Mouse (Mus musculus) limb, embryonic 10.5 days (tissue): ENCODE results near the gene Arhgef17. TPM values are rescaled to one million over a fixed set of nuclear protein-coding genes. Genes with fewer than 3 reads are reported as not detected.

Experiments
- DNase-seq: peaks from one replicate; pipeline ENCODE4 v3.0.0-alpha.2; 2017; ENCODE audit warnings: low spot score
- H3K27ac ChIP-seq: fragments of 300-500 bp; sonication (generic); 2 replicates; pipeline ENCODE4 v1.5.1; 2016; ENCODE audit warnings: mild to moderate bottlenecking
- H3K27me3 ChIP-seq: fragments of 300-500 bp; sonication (generic); 2 replicates; pipeline ENCODE4 v1.6.1; 2016; ENCODE audit warnings: low read depth, mild to moderate bottlenecking; ENCODE audit not compliant: poor library complexity, severe bottlenecking
- H3K36me3 ChIP-seq: fragments of 300-500 bp; sonication (generic); 2 replicates; pipeline ENCODE4 v1.6.1; 2016; ENCODE audit warnings: mild to moderate bottlenecking, moderate library complexity
- H3K4me1 ChIP-seq: fragments of 300-500 bp; sonication (generic); 2 replicates; pipeline ENCODE4 v1.6.1; 2016
- H3K4me3 ChIP-seq: fragments of 300-500 bp; sonication (generic); 2 replicates; pipeline ENCODE4 v1.5.1; 2016; ENCODE audit warnings: mild to moderate bottlenecking, moderate library complexity
- H3K9me3 ChIP-seq: fragments of 300-500 bp; sonication (generic); replicated peaks from 2 replicates; pipeline ENCODE4 v1.6.1; 2016; ENCODE audit warnings: mild to moderate bottlenecking
- WGBS: fragments of 180-500 bp; shearing (Covaris S2); methylation state at CpG from one replicate; pipeline ENCODE4 v1.1.7; 2016; 5-methylcytosine and 5-hydroxymethylcytosine counted together
- polyA plus RNA-seq: library from polyadenylated mRNA; unstranded; fragments of >200 nt; fragmentation: Nextera tagmentation; extraction: Ambion mirVana; gene quantifications from 2 replicates; pipeline ENCODE4 v1.2.1, GENCODE M21; 2016

Arhgef17 gene
- polyA plus RNA-seq, 1 experiment from 2014 or later, result 11.0 TPM

DNA sequence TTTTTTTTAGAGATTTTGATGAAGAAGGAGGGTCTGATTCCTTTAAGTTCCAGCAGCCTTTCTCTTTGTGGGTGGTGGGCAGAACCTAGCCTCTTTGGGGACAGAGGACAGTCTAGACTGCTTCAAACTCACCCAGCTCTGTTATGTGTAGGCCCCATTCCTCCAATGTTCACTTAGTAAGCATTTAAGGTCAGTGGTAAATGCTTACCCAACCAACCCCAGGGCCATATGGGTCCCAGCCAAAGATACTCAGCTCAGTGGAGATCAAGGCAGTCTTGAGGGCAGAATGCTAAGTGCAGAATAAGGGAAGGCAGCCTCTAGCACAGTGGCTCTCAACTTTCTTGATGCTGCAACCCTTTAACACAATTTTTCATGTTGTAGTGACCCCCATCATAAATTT, 1.6 kb upstream of the Arhgef17 start:
- no peaks in the 10 kb centered on the region for H3K9me3 ChIP-seq
- peaks cover 39% of the 10 kb centered on the region for H3K4me1 ChIP-seq
- no peak for DNase-seq
- no peak overlapping the region for H3K27ac ChIP-seq
- no peak overlapping the region for H3K4me3 ChIP-seq
- H3K27me3 ChIP-seq, result no peaks in the 10 kb centered on the region
- H3K36me3 ChIP-seq, result peaks cover 15% of the 10 kb centered on the region

DNA sequence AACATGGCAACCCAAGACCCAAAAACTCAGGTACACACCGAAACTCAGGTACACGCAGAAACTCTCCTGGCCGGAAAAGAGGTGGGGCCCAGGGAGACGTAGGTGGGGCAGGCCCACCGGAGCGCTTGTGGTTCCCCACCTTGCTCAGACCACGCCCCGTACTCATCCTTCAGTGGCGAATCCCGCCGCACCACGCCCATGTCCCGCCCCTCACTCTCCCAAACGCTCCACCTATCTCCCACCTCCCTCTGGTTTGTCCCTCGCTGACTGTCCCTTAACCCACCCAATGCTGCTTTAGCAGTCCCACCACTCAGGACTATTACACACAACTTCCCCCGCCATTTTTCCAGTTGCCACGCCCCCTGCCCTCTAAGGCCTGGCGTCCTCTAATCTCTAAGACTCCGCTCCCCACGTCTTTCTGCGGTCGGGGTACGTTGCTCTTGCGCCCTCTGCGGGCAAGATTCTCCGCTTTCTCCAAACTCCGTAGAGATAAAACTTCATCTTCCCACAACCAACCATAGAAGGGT, 637 bp upstream of the Arhgef17 start:
- WGBS, result under 1% methylated on average over 27 of the region's 27 CpGs
- peak overlapping the region; percentile 85 for H3K4me3 ChIP-seq
- no peaks in the 10 kb centered on the region for H3K9me3 ChIP-seq
- H3K36me3 ChIP-seq, result peaks cover 20% of the 10 kb centered on the region
- H3K27me3 ChIP-seq, result no peaks in the 10 kb centered on the region
- peaks cover 48% of the 10 kb centered on the region for H3K4me1 ChIP-seq
- peak; percentile 95 for DNase-seq
- peak overlapping the region; percentile 97 for H3K27ac ChIP-seq

DNA sequence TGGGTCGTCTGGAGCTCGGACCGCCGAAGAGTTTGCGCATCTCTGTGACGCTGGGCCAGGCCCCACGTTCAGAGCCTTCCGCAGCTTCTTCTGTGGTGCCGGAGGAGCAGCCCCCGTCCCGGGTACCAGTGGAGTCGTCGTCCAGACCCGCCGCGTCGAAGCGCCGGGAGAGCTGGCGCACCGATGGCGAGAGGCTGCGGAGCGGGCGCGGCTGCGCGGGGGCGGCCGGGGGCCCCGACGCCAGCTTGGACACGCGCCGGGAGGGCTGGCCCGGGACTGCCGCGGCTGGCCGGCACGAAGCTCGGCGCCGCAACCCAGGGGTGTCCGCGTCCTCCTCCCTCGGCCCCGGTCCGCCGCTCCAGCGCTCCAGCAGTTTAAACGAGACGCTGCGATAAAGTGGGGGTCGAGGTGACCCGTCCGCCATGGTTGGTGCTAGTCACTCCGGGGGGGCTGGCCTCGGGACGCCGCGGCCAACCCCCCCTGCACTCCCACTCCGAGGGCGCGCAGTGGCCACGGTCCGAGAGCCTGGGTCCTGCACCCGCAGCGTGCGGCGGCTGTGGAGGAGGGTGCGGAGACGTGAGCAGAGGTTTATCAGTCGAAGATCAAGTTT, 486 bp downstream of the Arhgef17 start:
- Histone ChIP-seq H3K4me1 (peaks cover 60% of the 10 kb centered on the region), H3K27ac (peak overlapping the region; percentile 97), H3K4me3 (peak overlapping the region; percentile 85), H3K9me3 (no peaks in the 10 kb centered on the region), H3K27me3 (no peaks in the 10 kb centered on the region), H3K36me3 (peaks cover 24% of the 10 kb centered on the region)
- under 1% methylated on average over 73 of the region's 73 CpGs for WGBS
- peak; percentile 65 for DNase-seq

GRCm38 (mm10) chr7:100930619-100931315, 1.1 kb downstream of the Arhgef17 start:
- peak overlapping the region; percentile 97 for H3K27ac ChIP-seq
- no peaks in the 10 kb centered on the region for H3K9me3 ChIP-seq
- DNase-seq, result peak; percentile 83
- H3K4me1 ChIP-seq, result peaks cover 66% of the 10 kb centered on the region
- peak overlapping the region; percentile 85 for H3K4me3 ChIP-seq
- H3K36me3 ChIP-seq, result peaks cover 31% of the 10 kb centered on the region
- WGBS, result 3% methylated on average over 53 of the region's 53 CpGs
- H3K27me3 ChIP-seq, result no peaks in the 10 kb centered on the region

- DNase-seq, result no peak
- Histone ChIP-seq H3K9me3 (no peaks in the 10 kb centered on the region), H3K4me3 (peak overlapping the region; percentile 85), H3K36me3 (peaks cover 40% of the 10 kb centered on the region), H3K27me3 (no peaks in the 10 kb centered on the region), H3K27ac (no peak overlapping the region), H3K4me1 (peaks cover 76% of the 10 kb centered on the region)
- WGBS, result 83% methylated on average over 19 of the region's 19 CpGs
These were observed 2.1 kb downstream of the Arhgef17 start for GRCm38 (mm10) chr7:100929639-100930303.

GRCm38 (mm10) chr7:100928456-100928855, 3.5 kb downstream of the Arhgef17 start:
- no peak for DNase-seq
- 0 out of 2 replicates have a peak overlapping the region, but pooled peaks have one; percentile 10 for H3K27ac ChIP-seq
- H3K4me3 ChIP-seq, result peak overlapping the region; percentile 85
- WGBS, result 65% methylated on average over 9 of the region's 9 CpGs
- H3K9me3 ChIP-seq, result no peaks in the 10 kb centered on the region
- H3K36me3 ChIP-seq, result peaks cover 53% of the 10 kb centered on the region
- H3K27me3 ChIP-seq, result no peaks in the 10 kb centered on the region
- H3K4me1 ChIP-seq, result peaks cover 89% of the 10 kb centered on the region

GRCm38 (mm10) chr7:100927287-100928000, 4.5 kb downstream of the Arhgef17 start:
- DNase-seq, result no peak
- no peaks in the 10 kb centered on the region for H3K27me3 ChIP-seq
- peaks cover 63% of the 10 kb centered on the region for H3K36me3 ChIP-seq
- H3K4me3 ChIP-seq, result peak overlapping the region; percentile 85
- peaks cover 90% of the 10 kb centered on the region for H3K4me1 ChIP-seq
- no peaks in the 10 kb centered on the region for H3K9me3 ChIP-seq
- WGBS, result 18% methylated on average over 7 of the region's 7 CpGs
- H3K27ac ChIP-seq, result peak overlapping the region; percentile 72

- H3K36me3 ChIP-seq, result peaks cover 73% of the 10 kb centered on the region
- no peaks in the 10 kb centered on the region for H3K27me3 ChIP-seq
- H3K4me3 ChIP-seq, result peak overlapping the region; percentile 85
- H3K4me1 ChIP-seq, result peaks cover 97% of the 10 kb centered on the region
- peak overlapping the region; percentile 72; the same call in 1 of the 2 replicates for H3K27ac ChIP-seq
- H3K9me3 ChIP-seq, result no peaks in the 10 kb centered on the region
- WGBS, result 31% methylated on average over 12 of the region's 12 CpGs
- DNase-seq, result no peak
These were observed 5.5 kb downstream of the Arhgef17 start for GRCm38 (mm10) chr7:100926311-100926923.

DNA sequence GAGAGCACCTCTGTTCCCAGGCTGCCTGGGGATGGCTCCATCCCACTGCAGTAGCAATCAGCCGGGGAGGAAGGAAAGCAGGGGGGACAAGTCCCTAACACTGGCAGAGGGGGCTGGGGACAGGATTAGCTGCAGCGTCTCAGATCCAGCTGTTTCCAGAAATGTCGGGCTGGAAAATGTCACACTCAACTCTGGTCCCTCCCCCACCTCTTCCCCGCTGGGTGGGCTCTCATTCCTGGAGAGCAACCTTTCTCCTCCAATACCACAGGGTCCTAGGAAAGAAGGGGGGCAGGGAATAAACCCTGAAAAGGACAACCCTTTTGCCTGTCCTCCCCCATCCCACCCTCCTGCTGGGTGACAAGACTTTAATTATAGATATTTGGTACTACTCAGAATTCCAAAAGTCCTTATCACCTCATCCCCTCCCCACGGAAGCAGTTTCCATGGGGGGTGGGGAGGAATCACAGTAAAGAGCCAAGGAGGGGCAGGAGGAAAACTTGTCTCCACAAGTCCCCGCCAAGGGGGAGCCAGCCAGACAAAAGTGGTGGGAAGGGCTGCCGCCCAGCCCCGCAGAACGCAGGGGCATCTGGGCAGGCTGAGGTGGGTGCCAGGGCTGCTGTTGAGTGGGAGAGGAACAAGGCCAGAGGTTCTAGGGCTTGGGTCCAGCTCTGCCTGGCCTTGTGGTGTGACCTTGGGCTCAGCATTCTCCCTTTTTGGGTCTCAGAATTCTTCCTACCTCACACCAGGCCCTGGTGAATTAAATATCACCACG, 7.0 kb downstream of the Arhgef17 start:
- peaks cover 84% of the 10 kb centered on the region for H3K36me3 ChIP-seq
- H3K4me1 ChIP-seq, result peaks cover 97% of the 10 kb centered on the region
- no peaks in the 10 kb centered on the region for H3K27me3 ChIP-seq
- H3K27ac ChIP-seq, result peak overlapping the region; percentile 72
- WGBS, result 17% methylated on average over 10 of the region's 10 CpGs
- DNase-seq, result no peak
- no peaks in the 10 kb centered on the region for H3K9me3 ChIP-seq
- peak overlapping the region; percentile 85 for H3K4me3 ChIP-seq

- no peaks in the 10 kb centered on the region for H3K9me3 ChIP-seq
- H3K27ac ChIP-seq, result peak overlapping the region; percentile 72; the same call in 1 of the 2 replicates
These were observed 7.7 kb downstream of the Arhgef17 start for GRCm38 (mm10) chr7:100924200-100924599.

DNA sequence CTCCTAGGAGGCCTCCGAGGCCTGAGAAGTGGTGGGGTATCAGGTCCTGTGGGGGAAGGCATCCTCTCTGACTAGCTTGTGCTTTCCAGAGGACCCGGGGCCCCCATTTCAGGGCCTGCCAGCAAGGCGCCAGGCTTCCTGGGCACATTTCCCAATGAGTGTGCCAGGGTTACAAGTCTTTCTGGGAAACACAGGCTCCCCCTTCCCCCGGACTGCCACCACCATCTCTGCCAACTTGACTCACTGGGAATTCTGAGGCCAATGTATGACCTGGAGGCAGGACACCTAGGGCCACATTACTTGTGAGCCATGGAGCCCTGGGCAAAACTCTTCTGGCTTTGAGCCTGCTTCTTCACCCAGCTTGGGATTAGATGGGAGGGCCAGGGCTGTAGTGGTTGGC, 9.0 kb downstream of the Arhgef17 start:
- 97% methylated on average over 4 of the region's 4 CpGs for WGBS
- H3K27me3 ChIP-seq, result no peaks in the 10 kb centered on the region
- H3K4me3 ChIP-seq, result 0 out of 2 replicates have a peak overlapping the region, but pooled peaks have one; percentile 6
- peaks cover 78% of the 10 kb centered on the region for H3K36me3 ChIP-seq
- peak overlapping the region; percentile 59 for H3K27ac ChIP-seq
- peaks cover 97% of the 10 kb centered on the region for H3K4me1 ChIP-seq
- H3K9me3 ChIP-seq, result no peaks in the 10 kb centered on the region
- no peak for DNase-seq

More at GRCm38 (mm10) chr7:100924200-100924599, 7.7 kb downstream of the Arhgef17 start:
- 83% methylated on average over 5 of the region's 5 CpGs for WGBS
- Histone ChIP-seq H3K27me3 (no peaks in the 10 kb centered on the region), H3K4me3 (peak overlapping the region; percentile 85), H3K36me3 (peaks cover 80% of the 10 kb centered on the region), H3K4me1 (peaks cover 97% of the 10 kb centered on the region)
- DNase-seq, result no peak
